Mouse (Mus musculus) cerebellum, adult (tissue): ENCODE results near the gene Wwp2.

ENCODE experiments used
- ATAC-seq: cut with Nextera tagmentation; 2 replicates; pipeline ENCODE4 v1.9.2; 2017; ENCODE audit warnings: mild to moderate bottlenecking, moderate library complexity, mixed read lengths; ENCODE audit not compliant: insufficient number of reproducible peaks, low FRiP score, low TSS enrichment

Wwp2 gene

GRCm38 (mm10) chr8:107435962-107436831, at the start of gene Wwp2:
Gene Wwp2 (plus strand): TSS chr8:107436365.
- peak; percentile 76 for ATAC-seq

- 0 out of 2 replicates have a peak, but pooled peaks have one; percentile 61 for ATAC-seq
Measured at GRCm38 (mm10) chr8:107386642-107387041, 49.5 kb upstream of the Wwp2 start.

- ATAC-seq, result no peak
Measured at GRCm38 (mm10) chr8:107387861-107388260, 48.3 kb upstream of the Wwp2 start.

GRCm38 (mm10) chr8:107389557-107389956, 46.6 kb upstream of the Wwp2 start:
- ATAC-seq, result no peak

- ATAC-seq, result no peak
Measured at GRCm38 (mm10) chr8:107390476-107391135, 45.6 kb upstream of the Wwp2 start.

- no peak for ATAC-seq
Measured at GRCm38 (mm10) chr8:107391136-107391516, 45.0 kb upstream of the Wwp2 start.

- ATAC-seq, result no peak
Measured at GRCm38 (mm10) chr8:107395397-107395796, 40.8 kb upstream of the Wwp2 start.

- no peak for ATAC-seq
Measured at GRCm38 (mm10) chr8:107396106-107396670, 40.0 kb upstream of the Wwp2 start.

- ATAC-seq, result no peak
Measured at GRCm38 (mm10) chr8:107397665-107398064, 38.5 kb upstream of the Wwp2 start.

GRCm38 (mm10) chr8:107399495-107399894, 36.7 kb upstream of the Wwp2 start:
- peak; percentile 62 for ATAC-seq

GRCm38 (mm10) chr8:107401866-107402265, 34.3 kb upstream of the Wwp2 start:
- no peak for ATAC-seq

- peak; percentile 59 for ATAC-seq
Measured at GRCm38 (mm10) chr8:107403038-107403781, 33.0 kb upstream of the Wwp2 start, which contains the start of gene Nqo1. Gene Nqo1 (minus strand): TSS chr8:107403206.

GRCm38 (mm10) chr8:107404057-107404456, 32.1 kb upstream of the Wwp2 start:
- ATAC-seq, result no peak

- no peak for ATAC-seq
Measured at GRCm38 (mm10) chr8:107405935-107406334, 30.2 kb upstream of the Wwp2 start.

- ATAC-seq, result no peak
Measured at GRCm38 (mm10) chr8:107411391-107411790, 24.8 kb upstream of the Wwp2 start.

GRCm38 (mm10) chr8:107412552-107412951, 23.6 kb upstream of the Wwp2 start:
- ATAC-seq, result no peak

- ATAC-seq, result no peak
Measured at GRCm38 (mm10) chr8:107413881-107414280, 22.3 kb upstream of the Wwp2 start.

- no peak for ATAC-seq
Measured at GRCm38 (mm10) chr8:107417001-107417400, 19.2 kb upstream of the Wwp2 start.

- no peak for ATAC-seq
Measured at GRCm38 (mm10) chr8:107424176-107424575, 12.0 kb upstream of the Wwp2 start.

GRCm38 (mm10) chr8:107424597-107425229, 11.5 kb upstream of the Wwp2 start, which contains the start of gene Nob1:
Gene Nob1 (minus strand): TSS chr8:107425051.
- peak; percentile 97 for ATAC-seq
